Mouse (Mus musculus) spleen, adult 12 weeks (tissue): ENCODE measurements around the gene Dennd1a.

Source experiments
- DNase-seq: peaks from one replicate; pipeline ENCODE4 v3.0.0; 2022; ENCODE audit warnings: low spot score

Gene Dennd1a

DNA sequence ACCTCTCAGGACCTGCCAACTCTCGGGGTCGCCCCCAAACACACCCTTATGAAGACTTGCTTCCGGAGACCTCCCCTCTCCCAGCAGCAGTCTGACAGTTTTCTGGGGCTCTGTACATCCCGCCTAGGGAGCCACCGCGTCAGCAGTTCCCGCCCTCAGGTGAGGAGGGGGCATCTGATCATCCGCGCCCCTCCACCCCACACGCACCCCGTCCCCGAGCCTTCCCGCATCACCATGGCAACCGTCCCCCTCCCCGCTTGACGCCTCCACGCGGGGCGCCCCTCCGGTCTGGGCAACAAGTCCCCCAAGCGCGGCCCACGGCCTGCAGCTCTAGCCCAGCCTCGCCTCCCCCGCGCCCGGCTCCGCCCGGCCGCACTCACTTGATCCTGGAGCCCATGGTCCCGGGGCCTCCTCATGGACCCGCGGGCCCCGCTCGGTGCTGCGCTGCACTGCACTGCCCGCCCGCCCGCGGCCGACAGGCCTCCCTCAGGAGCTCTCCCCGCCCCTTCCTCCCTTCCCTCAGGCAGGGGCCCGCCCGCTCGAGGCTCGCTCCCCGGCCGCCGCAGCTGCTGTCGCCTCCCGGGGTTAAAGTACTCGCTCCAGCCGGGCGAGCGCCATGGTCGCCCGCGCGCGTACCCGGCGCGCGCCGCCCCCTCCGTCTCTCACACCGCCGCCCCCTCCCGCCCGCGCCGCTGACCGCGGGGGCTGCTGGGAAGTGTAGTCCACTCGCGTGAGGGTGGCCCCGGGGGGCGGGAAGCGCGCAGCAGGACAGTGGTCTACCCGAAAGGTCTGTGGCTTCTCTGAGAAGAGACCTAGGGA is at the start of gene Dennd1a:
Gene Dennd1a (minus strand): TSS at position 658 of the 819 bp plus-strand sequence.
- DNase-seq = peak; percentile 78

DNA sequence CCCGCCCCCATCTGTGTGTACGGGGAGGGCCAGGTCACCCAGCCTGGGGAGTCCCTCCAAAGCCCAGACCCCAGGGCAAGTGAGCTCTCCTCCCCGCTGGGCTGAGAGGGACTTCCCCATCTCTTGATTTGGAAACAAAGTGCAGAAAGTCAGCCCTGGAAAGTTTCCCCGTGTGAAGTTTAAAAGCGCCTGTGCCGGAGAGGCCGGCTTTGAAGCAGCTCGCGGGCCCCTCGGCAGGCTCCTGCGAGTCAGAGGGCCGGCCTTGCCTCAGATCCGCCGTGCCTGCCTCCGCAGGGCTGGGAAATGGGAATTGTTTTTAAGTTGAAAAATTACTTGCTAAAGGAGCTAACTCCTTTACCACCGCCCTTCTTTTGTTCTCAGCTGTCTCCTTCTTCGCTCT is 49.4 kb upstream of the Dennd1a start:
- DNase-seq = no peak

DNA sequence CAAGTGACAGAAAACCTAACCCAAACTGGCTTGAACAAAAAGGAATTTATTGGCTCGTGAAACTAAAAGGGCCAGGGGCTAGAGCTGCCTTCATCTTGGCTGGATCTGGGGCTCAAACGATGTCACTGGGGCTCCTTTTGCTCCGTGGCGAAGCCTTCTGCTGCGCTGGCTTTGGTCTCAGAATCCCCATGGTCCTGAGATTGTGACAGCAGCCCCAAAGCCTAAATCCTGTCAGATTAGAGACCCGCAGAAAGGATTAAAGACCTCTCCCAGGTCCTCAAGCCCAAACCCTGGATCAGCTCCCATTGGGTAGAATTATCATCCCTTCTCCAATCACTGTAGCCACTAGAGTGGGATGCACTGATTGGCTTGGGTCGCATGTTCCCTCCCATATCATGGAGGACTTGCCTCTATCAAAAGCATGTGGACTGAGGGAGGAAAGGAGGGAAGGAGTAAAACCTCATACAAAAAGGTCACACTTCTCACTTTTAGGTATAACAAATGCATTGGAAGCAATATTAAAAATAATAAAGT is 46.5 kb upstream of the Dennd1a start:
- no peak for DNase-seq

DNA sequence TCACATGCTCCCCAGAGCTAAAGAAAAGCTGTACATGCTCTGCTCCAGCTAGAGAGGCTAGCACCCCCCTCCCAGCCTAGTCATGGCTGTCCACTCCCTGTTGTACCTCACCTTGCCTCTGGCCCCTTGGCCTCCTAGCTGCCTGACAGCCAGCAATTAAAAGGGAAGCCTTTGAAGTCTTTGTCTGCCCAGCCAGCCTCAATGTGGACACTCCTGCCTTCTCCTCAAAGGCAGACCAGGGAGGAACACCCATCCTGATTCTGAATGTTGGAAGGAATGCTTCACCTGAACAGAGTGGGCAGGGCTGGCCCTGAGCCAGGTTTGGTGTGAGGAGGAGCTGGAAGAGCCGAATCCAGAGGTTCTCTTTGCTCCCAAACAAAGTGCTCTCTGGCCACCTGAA is 39.5 kb upstream of the Dennd1a start:
- no peak for DNase-seq

DNA sequence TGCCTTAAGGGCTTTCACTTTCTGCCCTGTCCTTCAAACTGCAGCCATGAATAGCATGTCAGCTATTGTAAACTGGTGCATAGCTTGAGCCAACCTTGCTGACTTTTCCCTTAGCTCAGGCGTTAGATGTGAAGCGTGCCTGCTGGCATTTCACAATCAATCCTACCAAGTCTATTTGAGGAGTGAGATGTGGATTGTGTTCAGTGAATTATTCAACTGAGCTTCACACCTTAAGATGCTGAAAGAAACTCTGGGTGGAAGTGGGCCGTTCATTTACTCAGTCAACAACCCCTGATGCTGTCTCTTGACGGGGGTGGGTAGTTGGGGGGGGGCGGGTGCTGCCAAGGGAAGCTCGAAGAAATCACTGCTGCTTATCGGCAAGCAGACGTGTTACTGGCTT is 36.2 kb upstream of the Dennd1a start:
- no peak for DNase-seq

DNA sequence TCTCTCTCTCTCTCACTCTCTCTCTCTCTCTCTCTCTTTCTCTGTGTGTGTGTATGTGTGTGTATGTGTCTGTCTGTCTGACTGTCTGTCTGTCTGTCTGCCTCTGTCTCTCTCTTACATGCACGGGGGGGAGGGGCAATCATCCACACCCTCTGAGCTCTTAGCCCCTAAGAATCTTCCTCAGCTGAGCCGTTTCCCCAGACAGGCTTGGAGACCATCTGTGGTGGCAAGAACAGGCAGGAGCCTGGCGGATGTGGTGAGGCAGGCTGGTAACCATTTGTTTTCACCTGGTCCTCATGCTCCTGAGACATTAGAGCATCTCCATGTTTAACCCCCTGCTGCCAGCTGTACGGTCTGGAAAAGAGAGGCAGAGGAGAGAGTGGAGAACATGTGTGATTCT is 33.7 kb upstream of the Dennd1a start:
- no peak for DNase-seq

DNA sequence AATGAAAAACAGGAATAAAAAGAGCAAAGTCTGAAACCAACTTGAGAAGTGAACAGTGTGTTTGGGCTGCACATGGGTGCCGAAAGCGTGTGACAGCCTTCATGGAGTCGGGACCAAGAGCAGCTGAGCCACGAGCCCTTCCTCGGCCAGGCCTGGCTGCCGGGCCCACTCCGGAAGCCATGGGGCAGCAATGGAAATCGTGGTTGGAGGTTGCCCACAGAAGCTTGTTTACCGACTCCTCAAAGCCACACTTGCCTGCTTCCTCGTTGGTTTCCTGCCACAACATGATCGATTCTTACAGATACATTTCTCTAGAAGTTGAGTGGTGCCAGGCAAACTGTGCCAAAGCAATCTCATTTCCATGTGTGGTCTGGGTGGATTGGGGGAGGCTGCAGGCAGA is 31.9 kb upstream of the Dennd1a start:
- no peak for DNase-seq

DNA sequence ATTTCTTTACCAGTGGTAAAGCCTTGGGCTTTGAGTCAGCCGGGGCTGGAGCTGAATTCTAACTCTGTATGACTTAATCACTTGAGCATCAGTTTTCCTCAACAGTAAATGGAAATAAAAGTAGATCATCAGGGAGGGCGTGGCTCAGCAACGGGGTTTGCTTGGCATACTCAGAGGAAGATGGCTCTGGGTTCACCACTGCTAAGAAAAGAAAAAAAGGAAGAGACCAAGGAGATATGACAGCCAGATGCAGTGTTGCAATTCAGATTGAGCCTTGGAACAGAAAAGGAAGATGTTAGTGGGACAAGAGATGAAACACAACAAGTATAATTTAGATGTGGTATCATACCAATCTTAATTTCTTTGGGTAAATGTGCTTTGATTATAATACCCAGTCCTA is 26.2 kb upstream of the Dennd1a start:
- no peak for DNase-seq

DNA sequence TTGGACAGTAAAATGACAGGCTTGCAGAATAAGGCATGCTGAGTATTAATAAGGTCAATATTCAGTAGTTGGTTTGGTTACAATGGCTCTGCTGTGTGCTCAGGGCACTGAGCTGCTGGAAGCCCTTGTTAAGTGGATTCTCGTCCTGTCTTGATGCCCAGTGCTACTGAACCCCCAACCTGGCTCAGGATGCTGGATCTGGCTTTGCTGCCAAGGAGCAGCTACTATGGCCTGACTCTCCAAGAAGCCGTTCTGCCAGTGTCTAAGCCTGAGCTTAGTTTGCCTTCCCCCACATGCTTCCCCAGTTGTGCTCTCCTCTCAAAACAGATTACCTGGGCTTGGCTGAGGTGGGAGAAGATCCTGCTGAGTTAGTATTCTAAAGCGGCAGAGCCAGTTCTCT is 25.7 kb upstream of the Dennd1a start:
- DNase-seq = no peak

DNA sequence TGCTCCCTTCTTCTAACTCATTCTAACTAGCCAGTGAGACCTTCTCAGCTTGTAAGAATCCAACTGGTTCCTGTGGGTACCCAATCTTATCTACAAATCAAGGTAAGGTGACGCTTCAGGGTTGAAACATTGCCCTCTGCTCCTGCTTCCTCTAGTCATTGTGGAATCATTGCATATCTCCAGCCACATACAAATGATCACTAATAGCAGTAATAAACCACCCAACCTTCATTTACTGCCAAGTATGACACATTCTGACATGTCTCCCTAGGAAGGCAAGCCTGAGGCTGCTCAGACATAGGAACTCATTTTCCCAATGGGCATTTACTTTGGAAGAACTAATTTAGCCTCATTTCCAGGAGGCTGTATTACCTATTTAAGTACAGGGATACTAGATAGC is 18.0 kb upstream of the Dennd1a start:
- no peak for DNase-seq

DNA sequence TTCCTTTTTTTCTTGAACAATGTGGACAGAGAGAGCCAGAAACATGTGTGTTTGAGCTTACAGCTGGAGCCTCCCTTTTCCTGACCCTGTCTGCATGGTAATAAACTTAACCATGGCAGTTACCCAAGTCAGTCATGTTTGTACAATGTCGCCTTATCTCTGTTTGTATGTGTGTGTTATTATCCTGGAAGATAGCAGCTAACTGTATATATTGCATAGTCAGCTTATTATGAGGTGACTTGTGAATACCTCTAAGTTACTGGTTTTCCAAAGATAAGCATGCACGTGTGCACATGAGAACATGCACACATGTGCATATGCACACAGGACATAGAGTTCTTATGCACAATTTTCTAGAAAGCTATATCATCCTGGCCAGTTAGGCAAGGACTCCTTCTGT is 13.8 kb upstream of the Dennd1a start:
- no peak for DNase-seq

DNA sequence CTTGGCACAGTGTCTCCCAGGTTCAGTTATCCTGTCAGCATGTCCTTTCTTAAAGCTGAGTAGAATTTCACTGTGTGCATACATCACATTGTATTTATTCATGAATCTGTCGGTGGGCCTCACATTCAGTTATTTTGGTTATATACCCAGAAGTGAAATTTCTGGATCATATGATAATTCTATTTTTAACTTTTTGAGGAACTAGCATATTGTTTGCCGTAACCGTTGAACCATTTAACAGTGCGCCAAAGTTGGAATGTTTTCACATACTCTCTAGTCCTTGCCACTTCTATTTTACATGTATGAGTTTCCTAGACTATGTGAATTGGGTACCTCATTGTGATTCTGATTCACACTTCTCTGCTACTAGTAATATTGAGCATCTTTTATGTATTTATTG is 8.7 kb upstream of the Dennd1a start:
- DNase-seq = no peak

DNA sequence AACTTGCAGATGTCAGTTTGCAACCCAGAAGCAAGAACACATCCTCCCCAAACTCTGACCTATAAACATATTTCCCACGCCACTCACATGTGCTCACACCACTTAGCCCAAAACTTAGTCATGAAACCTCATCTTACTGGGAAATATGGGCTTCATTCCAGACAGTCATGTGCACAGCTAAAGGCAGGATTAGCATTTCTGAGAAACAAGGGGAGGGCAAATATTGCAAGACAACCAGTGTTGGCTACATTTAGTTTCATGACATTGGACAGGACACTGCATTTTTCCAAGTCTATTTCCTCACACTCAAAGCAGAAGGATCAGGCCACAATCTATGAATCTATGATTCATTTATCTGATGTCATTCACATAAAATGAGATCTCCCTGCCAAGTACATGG is 4.3 kb upstream of the Dennd1a start:
- no peak for DNase-seq

DNA sequence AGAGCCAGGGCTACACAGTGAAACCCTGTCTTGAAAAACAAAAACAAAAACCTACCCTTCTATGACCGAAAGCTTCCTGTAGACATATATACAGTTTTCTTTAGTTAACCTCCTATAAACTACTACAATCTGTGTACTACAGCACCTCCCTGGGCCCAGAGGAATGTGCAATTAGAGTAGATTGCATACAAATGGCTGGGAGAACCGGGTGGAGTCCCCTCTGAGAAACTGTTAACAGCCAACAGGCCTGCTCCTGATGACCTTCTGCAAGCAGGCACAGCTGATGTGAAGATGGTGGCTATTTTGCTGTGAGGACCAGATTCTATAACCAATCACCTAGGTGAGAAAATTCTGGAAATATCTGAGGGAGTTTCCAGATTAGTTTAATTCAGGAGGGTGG is 1.0 kb upstream of the Dennd1a start:
- no peak for DNase-seq

DNA sequence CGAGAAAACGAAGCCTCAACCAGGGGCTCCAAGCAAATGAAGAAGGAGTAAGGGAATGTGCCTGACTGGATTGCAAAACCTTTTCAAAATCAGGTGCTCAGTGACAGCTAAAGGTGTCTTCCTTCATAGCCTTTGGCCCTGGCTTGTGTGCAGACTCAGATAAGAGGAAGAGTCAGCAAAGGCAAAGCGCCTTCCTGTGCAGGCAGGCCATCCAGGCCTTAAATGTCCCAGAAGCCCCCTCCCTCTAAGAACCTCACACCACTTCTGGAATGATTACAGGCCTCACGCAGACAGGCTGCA is 807 bp downstream of the Dennd1a start:
- DNase-seq = peak; percentile 20

DNA sequence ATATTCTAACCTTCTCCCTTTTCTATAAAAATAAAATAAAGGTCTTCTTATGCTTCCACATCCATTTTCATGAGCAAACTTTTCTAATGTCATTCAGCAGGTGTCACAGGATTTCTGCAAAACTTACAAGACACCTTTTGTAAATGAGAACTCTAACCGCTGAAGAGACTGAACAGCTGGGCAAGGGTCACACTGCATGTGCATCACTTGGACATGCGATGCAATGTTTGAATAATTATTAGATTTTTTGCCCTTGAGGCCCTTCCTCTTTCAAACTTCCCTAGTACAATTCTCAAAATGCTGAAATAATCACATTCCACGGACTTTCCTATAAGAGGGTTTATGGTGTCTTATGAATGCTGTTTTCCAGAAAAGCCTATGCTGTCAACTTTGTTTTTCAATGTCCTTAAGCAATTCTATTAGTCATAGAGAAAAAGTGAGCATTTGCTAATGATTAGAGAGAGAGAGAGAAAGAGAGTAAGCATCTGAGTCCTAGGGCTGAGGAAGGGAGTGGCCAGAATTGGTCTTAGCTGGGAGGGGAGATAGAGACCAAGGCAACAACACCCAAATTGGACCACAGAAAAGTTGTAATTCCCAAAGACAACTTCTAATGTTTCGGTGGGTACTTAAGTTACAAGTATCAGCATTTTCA is 1.3 kb downstream of the Dennd1a start:
- DNase-seq = peak; percentile 1

DNA sequence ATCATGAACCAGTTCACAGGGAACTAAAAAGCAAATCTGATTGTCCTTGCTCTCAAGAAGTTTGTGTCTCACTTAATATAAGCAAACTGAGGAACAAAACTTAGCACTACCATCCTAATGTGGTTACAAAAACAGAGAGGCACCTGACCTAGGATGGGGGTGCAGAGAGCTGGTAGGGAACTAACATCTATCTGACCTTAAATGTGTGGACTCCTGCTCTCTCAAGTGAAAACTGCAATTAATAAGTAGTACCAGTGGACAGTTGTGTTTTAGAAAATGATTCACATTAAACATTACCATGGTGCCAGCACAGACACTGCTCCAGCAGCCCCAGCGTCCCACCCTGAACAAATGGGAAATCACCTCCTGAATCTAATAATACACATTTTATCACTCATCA is 3.2 kb downstream of the Dennd1a start:
- no peak for DNase-seq

DNA sequence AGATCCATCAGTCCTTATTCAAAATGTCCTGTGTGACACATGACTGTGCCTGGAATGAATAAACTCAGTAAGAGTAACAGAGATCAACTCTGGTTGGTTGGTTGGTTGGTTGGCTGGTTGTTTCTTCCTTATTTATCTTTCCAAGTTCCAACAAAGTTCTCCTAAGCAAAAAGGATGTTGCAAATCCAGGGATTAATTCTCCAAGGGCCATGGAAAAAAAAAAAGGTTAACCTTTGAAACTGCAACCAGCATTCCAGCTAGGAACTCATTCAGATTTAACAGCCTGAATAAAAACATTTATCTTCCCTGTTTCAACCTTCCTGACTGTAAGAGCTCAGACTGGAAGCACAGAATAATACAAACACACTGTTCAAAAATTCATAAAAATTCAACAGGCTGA is 6.8 kb downstream of the Dennd1a start:
- DNase-seq = no peak

DNA sequence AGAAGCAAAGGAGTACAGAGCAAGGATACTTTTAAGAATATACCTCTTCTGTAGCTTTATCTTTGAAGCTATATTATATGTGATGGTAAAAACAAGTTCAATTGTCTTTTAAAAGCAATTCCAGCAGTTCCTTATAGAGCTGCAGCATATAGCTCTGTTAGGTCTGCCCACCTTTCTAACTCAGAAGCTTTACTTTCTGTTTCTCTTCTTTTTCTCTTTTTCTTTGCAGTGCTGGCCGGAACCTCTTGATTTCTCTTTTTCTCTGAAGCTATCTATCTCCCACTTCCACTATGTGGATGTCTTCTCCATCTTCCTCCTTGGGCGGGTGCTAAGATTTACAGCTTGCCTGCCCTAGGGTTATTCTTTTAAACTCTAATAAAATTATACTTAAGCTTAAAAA is 12.2 kb downstream of the Dennd1a start:
- DNase-seq = no peak

DNA sequence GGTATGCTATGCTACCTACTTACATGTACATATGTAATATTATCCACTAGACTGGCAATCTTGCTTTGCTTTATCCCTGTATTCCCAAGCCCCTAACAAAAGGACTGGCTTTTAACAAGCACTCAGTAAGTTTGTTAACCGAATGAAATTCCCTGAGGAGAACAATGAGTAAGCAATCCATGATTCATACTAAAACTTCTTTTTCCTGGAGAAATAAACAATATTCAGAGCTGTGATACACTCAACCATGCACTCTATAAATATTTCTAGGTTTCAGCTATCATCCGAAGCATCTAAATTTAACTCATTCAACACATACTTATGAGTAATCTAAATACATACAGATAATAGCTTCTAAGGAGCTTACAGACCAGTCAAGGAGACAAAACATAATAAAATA is 23.5 kb downstream of the Dennd1a start:
- DNase-seq = no peak

DNA sequence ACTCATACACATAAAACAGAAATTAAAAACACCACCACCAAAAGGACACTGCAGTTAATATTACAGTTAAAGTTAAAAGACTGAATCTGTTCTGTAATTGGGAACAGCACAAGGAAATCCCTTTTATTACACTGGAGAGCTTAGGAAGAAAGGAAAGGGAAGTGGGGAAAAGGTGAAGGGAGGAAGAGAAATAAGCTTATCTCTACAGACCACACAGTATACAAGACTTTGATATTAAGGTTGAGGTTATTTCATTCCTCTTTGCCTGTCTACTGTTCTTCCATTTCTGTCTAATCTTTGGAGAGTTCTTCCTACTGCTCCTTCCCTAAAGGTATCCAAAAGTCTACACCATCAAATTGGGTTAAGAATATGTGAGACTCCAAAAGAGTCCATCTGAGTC is 28.1 kb downstream of the Dennd1a start:
- DNase-seq = no peak

DNA sequence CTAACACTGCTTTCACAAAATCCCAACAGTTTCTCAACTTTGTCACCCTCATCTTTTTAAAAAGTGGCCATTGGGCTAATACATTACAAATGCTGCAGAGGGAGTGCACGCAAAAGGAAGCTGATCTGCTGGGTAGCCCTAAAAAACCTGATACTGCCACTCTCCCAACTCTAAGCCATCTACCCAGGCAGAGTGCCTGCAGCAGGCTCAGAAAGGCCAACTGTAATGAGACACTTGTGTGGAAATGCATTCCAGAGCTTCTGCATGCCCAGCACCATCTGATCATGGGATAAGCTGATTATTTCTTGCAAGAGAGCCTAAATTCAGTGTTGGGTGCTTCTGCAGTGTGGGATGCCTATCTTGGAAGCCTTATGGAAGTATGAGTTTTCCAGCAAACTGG is 49.6 kb downstream of the Dennd1a start:
- no peak for DNase-seq

DNA sequence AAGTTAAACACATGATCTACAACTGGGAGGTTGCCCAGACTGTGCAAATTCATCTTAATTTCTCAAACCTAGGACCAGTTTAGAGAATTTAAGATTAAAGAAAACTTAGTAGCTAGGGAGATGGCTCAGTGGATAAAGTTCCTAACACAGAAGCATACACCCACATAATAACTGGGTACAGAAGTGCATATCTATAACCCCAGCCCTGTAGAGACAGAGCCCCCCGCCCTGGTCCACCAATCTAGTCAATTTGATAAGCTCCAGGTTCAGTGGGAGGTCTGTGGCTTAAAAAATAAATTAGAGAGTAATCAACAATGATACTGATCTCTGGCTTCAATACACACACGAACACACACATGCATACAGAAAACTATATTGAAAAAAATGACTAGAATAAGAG is 51.6 kb downstream of the Dennd1a start:
- no peak for DNase-seq

DNA sequence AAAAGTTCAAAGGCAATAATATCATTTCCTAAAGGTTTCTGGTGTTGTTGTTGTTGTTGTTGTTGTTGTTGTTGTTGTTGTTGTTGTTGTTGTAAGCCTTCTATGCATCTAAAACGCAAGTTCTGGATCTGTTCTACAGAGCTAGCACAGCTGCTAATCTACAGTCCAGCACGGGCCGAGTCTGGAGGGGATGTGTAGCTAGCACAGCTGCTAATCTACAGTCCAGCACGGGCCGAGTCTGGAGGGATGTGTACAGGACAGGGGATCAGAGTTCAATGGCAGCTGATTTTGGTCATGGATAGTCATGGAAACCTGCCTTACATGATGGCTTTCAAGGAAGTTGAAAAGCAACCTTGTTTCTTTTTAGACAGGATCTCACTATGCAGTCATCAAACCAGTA is 57.3 kb downstream of the Dennd1a start:
- no peak for DNase-seq
